Mouse (Mus musculus): ENCODE data around the gene Slc16a12.

GRCm38 (mm10) chr19:34678428-34678827 is 68.7 kb downstream of the Slc16a12 start:
- TF ChIP-seq CTCF (IDR thresholded peaks at IDR 0.05; ENCODE audit: control insufficient read depth, insufficient read depth, insufficient replicate concordance, low read depth, low read length), result no peak
- TF ChIP-seq POLR2A (IDR thresholded peaks at IDR 0.05; ENCODE audit: control insufficient read depth, low read depth, low read length), result no peak
